In the genomic region with DNA sequence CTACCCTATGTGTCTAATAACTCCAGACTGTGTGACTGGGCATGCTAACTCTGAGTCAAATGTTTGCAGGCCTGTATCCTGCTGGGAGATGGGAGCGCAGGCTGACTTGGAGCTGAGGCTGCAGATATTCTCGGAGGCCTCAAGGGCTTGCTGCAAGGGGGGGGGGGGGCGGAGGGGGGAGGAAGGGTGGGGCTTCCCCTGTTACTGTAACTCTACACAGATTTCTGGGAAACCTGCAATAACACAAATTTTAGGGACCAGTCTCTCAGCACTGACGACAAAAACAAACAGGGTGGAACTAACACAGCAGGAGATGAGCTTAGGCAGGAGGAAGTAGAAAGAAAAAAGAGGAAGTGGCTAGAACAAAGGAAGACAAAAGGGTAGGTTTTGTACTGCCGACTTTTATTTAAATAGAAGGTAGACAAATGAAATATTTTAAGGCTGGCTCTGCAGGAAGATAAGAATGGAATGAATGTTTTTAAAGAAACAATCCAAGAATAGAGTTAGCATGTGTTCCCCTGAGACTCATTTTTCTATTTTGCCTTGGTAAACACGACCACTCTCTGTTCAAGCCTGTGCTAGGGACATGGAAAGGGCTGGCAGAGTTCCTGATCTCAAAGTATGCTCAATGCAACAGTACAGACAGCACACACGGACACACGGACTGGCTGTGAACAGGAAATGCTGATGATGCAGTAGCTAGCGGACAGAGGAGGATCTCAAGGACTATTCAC, we compare ENCODE assay signal across 8 mouse cellular contexts. TPM values are rescaled to one million over a fixed set of nuclear protein-coding genes. Genes with fewer than 3 reads are reported as not detected.
DNase-seq lines count a peak whose midpoint lies in the region; ATAC-seq lines count a peak whose summit lies in the region.

No protein-coding gene starts in this region.

- ATAC-seq in heart, embryonic 12.5 days (ENCODE audit: insufficient number of reproducible peaks, low FRiP score) = peak; percentile 66
- peak; percentile 44; the same call in 1 of the 2 replicates for ATAC-seq in liver, embryonic 11.5 days (replicated peaks; ENCODE audit: low FRiP score)

- no peaks in the 10 kb centered on the region for H3K9me3 ChIP-seq in heart, embryonic 12.5 days (replicated peaks)
- no peaks in the 10 kb centered on the region for H3K9me3 ChIP-seq in liver, embryonic 11.5 days (ENCODE audit: control insufficient read depth, low read length)

- H3K9ac ChIP-seq in heart, embryonic 12.5 days = no peak overlapping the region
- H3K9ac ChIP-seq in liver, embryonic 11.5 days (ENCODE audit: low read depth, low read length) = no peak overlapping the region

- H3K4me3 ChIP-seq in heart, embryonic 12.5 days = no peak overlapping the region
- H3K4me3 ChIP-seq in liver, embryonic 11.5 days (ENCODE audit: low read depth, low read length) = no peak overlapping the region

- no peaks in the 10 kb centered on the region for H3K36me3 ChIP-seq in heart, embryonic 12.5 days
- no peaks in the 10 kb centered on the region for H3K36me3 ChIP-seq in liver, embryonic 11.5 days (ENCODE audit: control insufficient read depth, insufficient read depth, low read length)

- H3K27me3 ChIP-seq in heart, embryonic 12.5 days (replicated peaks) = no peaks in the 10 kb centered on the region
- no peaks in the 10 kb centered on the region for H3K27me3 ChIP-seq in liver, embryonic 11.5 days (replicated peaks; ENCODE audit: control insufficient read depth, insufficient read depth, low read length)

- H3K4me2 ChIP-seq in heart, embryonic 12.5 days = no peak overlapping the region
- H3K4me2 ChIP-seq in liver, embryonic 11.5 days = peak overlapping the region; percentile 10; the same call in 1 of the 2 replicates

- peaks cover 25% of the 10 kb centered on the region for H3K4me1 ChIP-seq in heart, embryonic 12.5 days (replicated peaks)
- peaks cover 24% of the 10 kb centered on the region for H3K4me1 ChIP-seq in liver, embryonic 11.5 days (replicated peaks; ENCODE audit: control insufficient read depth, insufficient read depth, low read length)

- WGBS in heart, embryonic 12.5 days = 29% methylated on average over 8 of the region's 9 CpGs
- 28% methylated on average over 9 of the region's 9 CpGs for WGBS in liver, embryonic 11.5 days

- H3K27ac ChIP-seq in heart, embryonic 12.5 days (ENCODE audit: poor library complexity, severe bottlenecking) = peak overlapping the region; percentile 61
- peak overlapping the region; percentile 72 for H3K27ac ChIP-seq in liver, embryonic 11.5 days (ENCODE audit: low read depth, low read length)

- peak; percentile 62 for DNase-seq in layer of hippocampus, adult 9-11 months
- DNase-seq in layer of hippocampus, adult 18-20 months (ENCODE audit: low spot score in 2 of 2) = no peak
- peak; percentile 26 for DNase-seq in Muller cell, postnatal 12 days (ENCODE audit: inconsistent ontology term)
- no peak for DNase-seq in liver, embryonic 11.5 days (ENCODE audit: low spot score)
- DNase-seq in cerebellum, postnatal 36 days = no peak
- DNase-seq in adrenal gland, adult 8-10 months = no peak
- no peak for DNase-seq in frontal cortex, postnatal 14 days (ENCODE audit: low spot score in 2 of 2)

RNA-seq across cellular contexts. Expression of a gene that starts 42.4 kb away (rescaled TPM):
- 10 to 100 TPM; 33.2 to 33.9 TPM for total RNA-seq in layer of hippocampus, adult 18-20 months (2021)
- polyA plus RNA-seq in heart, embryonic 12.5 days (2016; fragmentation: Nextera tagmentation; extraction: Ambion mirVana) = 51.3 and 51.9 TPM in 2 replicates
- 68.4 and 77.1 TPM in 2 replicates for polyA plus RNA-seq in liver, embryonic 11.5 days (2014; fragmentation: Nextera tagmentation; extraction: Ambion mirVana)
- total RNA-seq in adrenal gland, adult 8-10 months (2022) = 10 to 100 TPM; 44.8 to 61.1 (median 52.2) TPM

Comparison
In these comparisons a context has a peak if more than half of its experiments do, and no peak if none do; other contexts are left out.
1. DNase-seq: peak in layer of hippocampus, adult 9-11 months (single experiment) and Muller cell, postnatal 12 days (single experiment); none in layer of hippocampus, adult 18-20 months (0 of 2), liver, embryonic 11.5 days (single experiment), cerebellum, postnatal 36 days (0 of 2), adrenal gland, adult 8-10 months (single experiment) and frontal cortex, postnatal 14 days (0 of 2).